Mouse (Mus musculus): ENCODE results near the gene Ctr9.

Gene Ctr9

DNA sequence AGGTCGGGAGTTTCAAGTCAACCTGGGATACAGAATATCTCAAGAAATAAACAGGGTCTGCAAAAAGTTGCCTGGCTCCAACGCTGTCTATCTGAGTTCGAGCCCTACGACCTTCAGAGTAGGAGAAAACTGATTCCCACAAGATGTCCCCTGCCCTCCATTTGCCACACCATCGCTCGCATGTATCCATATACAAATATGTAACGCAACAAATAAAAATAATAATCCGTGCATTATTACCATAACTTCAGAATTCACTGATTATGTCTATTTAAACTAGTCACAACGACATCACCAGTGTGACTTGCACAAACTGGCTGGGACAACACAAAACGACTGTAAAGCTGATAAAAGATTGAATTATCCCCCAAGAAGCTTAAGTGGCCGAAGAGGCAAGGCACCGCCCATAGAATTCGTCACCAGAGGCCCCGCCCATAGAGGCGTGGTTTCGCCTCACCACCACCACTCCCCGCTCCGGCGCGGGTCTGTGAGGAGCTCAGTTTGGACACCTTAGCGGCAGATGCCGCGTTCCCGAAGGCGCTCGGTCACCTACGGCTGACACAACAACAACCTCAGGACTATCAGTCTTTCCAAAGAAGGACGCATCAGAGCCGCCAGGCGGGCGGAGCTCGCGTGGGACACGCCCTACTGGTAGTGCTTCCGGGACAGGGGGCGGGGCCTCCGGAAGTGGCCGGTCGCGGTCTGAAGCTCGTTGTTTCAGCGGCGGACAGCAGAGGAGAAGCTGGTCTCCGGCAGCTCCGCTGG is at the start of gene Ctr9:
TSS of gene Ctr9 (plus strand) at position 671 of the 765 bp plus-strand sequence.
- in situ Hi-C loops (cut with MseI, MboI), result no loop called here

DNA sequence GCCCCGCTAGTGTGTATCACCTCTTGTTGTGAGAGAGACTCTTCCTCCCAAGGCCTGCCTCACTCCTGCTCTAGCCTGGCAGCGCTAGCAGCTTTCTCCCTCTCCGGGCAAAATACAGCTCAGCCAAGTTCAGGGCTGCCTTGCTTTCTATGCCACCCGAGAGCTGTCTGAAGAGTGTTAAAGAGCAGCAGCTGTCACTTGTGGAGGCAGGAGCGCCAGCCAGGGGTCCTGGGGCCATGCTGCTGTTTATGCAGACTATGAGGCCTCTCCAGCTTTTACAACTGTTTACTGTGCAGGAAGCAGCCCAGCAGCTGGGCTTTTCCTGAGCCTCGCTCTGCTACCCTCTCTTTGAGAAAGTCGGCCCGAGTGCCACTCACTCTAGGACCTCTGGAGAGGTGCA is 47.7 kb upstream of the Ctr9 start:
- in situ Hi-C loops (cut with MseI, MboI), result loop anchor here (5.0 kb wide), 1 partner anchor 36 kb away; no protein-coding TSS in a partner anchor

DNA sequence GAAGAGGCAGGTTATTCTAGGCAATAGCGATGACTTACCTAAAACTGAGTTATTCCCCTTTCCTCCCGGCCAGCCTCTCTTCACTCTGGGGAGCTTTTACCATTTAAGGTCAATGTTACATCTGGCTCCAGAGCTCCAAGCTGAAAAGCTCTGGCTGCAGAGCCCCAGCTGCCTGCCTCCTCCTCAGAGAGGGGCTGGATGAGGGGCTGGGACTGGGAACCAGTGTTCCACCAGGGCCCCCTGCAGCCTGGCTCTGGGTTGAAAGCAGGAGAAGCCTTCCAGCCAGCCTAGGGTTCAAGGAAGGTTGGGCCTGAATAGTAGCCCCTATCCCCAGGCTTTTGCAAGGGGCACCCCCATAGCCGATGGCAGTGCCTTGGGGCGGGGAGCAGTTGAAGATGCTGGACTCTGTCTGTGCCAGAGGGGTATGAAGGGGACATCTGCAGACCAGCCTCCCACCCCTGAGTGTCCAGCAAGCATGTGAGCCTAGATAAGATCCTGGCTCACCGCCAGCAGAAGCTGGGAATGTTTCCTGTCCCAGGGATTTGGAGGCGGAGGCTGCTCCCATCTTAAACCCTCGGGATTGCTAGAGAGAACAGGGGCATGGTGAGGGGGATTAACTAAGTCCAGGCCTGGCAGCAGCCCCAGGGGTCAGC is 46.6 kb upstream of the Ctr9 start, which contains the start of gene Mrvi1:
TSS of gene Mrvi1 (minus strand) at position 409 of the 653 bp plus-strand sequence.
- in situ Hi-C loops (cut with MseI, MboI), result loop anchor here (5.0 kb wide), 1 partner anchor 35 kb away; no protein-coding TSS in a partner anchor

DNA sequence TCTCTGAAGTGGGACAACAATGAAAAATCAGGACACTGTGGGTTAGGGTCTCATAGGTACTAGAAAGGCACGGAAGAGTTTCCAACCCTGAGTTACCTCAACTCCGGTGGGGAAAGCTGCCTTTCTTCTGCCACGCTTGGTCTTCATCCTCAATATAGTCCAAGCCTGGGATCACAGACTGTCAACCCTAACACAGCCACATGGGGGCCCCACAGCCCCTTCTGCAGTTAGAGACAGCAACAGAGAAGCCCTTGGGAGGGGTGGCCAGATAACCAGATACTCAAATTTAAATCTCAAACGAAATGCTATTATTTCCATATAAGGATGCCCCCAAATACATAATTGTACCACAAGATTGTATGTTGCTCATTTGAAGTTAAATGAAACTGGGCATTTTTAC is 46.0 kb upstream of the Ctr9 start:
- in situ Hi-C loops (cut with MseI, MboI), result loop anchor here (5.0 kb wide), 1 partner anchor 35 kb away; no protein-coding TSS in a partner anchor

DNA sequence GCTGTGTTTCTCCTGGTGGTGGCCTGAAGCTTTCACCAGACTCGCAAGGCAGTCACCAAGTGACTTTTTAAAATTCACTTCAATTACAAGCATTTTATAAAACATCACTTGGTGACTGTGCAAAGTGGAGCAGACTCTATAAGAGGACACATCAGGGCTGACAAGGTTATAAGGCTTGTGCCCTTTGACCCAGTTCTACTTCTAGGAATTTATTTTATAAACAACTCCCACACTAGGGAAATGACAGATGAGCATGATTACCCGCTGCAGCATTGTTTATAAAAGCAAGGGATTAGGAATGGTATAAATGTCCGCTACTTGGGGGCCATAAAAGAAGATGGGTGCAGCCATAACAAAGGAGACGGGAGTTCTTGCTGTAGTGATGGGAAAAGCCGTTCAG is 45.1 kb upstream of the Ctr9 start:
- in situ Hi-C loops (cut with MseI, MboI), result loop anchor here (5.0 kb wide), 1 partner anchor 34 kb away; no protein-coding TSS in a partner anchor

DNA sequence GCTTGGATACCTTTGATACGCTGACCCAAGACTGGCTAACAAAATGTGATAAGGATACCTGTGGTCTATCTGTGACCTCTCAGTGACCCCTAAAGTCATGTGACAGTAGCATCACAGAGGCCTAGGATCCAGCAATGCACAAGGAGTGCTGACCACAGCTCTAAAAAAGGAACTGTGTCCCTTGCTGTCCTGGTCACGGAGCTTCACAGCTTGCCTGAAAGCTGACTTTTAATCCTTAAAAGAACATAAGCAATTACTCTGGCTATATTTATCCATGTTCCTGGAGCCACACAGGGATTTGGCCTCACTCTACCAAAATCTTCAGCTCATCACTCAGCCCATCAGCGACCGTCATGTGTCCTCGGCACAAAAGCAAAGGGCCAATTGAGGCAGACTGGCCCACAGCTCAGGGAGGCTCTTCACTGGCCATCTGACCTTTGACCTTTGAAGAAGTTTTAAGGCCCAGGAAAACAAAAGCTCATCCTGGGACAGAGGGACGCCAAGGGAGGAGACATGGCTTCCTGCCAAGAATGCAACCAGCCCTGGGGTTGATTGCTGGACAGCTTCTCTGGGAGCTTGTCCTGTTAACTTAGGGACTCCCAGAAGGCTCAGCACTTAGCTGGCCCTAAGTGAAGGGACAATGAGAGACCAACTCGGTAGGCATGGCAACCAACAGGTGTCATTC is 43.0 kb upstream of the Ctr9 start:
- in situ Hi-C loops (cut with MseI, MboI), result no loop called here

DNA sequence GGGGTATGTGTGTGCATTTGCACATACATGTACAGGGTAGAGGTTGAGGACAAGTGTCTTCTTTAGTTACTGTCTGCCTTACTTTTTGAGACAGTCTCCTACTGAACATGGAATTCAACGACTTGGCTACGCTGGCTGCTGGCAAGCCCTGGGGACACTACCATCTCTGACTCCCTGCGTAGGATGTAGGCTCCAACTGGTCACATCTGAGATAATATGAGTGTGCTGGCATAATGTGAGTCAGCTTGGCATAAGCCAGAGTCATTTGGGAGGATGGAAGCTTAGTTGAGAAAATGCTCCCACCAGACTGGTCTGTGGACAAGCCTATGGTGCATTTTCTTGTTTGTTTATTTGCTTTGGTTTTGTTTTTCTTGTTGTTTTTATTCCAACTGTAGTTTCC is 40.7 kb upstream of the Ctr9 start:
- in situ Hi-C loops (cut with MseI, MboI), result no loop called here

DNA sequence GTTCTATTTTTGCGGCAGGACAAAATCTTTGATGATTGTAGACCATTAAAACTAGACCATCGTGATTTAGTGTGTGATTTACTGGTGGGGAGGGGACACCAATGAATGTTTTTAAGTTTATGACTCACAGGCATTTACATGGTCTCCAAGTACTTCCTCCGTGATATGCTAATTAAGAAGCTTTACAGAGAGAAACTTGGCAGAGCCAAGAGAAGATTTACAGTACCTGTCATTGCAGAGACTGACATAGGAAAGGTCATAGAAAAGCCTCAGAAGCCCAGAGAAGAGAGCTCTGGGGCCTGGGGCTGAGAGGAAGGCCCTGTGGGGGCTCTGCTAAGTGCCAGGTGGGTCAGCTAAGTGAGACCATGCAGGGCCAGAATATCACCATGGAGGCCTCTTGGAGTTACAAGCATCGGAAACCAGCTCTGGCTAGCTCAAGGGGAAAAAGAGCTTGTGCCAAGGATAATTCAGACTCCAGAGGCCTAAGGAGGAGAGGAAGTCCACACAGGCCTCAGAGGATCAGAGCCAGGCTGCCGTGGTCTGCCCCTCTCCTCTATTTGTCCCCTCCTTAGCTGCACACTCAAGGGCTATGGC is 39.4 kb upstream of the Ctr9 start:
- in situ Hi-C loops (cut with MseI, MboI), result no loop called here

DNA sequence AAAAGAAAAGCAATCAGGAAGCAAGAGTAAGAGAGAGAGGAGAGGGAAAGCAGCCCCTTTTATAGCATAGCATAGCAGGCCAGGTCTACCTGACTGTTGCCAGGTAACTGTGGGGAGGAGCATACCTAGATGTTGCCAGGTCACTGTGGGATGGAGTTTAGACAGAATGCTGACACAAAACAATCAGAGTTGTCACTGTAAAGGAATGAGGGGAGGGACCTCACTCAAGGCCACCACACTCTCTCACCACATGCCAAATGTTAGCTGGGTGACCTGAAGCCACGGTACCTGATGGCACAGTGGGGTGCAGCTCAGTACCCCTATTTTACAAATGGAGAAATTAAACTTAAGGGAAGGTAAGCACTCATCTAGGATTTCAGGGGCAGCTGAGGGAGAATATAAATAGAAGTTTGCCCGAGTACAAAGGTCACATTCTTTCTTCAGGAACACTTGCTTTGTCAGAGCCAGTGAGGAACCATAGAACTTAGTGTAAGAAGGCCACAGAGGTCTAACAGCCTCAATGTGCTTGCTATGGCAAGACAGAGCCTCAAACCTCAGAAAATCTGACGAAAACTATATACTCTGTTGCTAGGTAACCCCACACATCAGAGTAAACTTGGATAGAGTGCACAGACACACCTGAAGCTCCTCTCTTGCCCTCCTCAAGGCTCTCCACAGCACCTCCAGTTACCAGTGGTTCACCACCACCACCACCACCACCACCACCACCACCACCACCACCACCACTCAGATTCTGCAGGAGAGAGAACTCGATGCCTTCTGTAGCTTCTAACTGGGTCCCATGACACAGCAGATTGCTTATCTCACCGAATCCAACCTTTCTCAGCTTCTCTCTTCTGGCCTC is 38.2 kb upstream of the Ctr9 start:
- in situ Hi-C loops (cut with MseI, MboI), result no loop called here

DNA sequence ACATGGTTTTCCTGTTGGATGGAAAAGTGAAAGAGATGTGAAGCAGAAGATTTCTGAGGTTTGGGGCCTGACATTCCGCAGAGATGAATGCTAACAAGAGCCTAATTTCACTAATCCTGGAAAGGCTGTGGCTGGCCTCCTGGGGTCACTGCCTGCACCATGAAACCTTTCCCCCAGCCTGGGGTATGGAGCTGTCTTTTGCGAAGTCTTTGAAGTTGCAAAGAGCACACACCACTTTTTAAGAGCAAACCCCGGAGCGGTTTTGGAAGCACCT is 37.6 kb upstream of the Ctr9 start:
- in situ Hi-C loops (cut with MseI, MboI), result no loop called here

DNA sequence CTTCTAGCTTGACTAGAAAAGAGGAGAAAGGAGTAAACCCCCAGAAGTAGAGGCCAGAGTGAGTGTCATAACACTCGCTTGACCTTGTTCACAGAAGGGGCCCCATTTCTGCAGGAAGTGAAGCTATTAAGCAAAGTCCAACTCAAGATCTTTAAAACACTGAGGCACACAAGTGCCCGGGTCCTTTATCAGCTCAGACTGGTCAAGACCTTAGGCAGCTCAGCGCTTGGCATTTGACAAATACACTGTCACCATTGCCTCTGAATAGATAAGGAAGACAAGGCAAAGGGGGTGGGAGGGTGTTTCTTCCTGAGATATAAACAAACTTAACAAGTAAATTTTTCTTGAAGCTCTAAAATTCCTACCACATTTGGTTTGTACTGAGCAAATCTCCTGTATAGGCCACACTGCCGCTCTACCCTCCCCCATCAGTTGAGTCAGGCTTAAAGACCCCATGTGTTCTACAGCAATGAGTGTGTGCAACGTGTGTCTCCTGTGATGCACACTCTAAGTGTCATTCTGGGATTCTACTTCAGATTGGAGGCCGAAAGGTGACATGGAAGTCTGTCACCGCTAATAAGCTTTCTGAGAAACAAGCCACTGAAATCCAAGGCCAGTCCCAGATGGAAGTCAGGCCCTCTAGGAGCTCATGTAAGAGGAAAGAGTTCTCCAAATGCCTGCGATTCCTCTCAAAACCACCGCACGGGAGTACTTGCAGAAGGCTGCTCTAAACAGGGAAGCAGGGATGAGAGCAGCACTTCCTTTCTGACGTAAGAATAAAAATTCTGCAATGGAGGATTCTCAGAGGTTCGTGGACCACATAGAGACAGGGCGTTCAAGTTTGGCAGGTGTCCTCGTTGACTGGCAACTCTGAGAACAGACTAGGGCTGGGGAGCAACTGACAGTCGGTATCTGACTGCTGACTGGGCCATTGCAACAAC is 29.6 kb upstream of the Ctr9 start:
- in situ Hi-C loops (cut with MseI, MboI), result no loop called here

DNA sequence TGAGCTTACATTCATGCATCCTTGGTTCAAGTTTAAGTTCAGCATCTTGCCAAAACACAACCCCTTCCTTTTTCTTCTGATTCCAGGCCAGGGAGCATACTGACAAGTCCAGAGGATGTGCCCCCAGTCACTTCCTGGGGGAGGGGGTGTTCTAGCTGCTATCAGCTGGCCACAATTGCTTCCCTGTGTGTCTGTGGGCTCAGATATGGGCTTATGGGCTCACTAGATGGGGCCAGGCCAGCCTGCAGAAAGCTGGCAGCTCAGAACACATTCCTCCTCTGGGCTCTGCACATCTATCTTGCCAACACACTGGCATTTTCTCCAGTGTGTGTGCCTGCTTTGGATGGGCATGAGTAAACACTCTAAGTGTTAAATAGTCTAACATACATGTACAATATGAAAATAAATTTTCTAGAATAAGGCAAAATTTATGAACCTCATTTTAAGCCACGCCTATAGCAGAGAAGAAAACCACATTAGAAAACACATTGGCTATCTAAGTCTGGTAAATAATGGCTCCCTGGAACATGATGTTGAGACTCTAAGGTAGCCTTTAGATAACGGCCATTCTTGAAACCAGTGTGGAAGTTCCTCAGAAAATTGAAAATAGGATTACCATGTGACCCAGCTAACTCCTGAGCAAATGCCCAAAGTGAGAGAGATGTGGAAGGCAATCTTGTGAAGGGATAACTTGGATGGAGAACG is 24.5 kb upstream of the Ctr9 start:
- in situ Hi-C loops (cut with MseI, MboI), result no loop called here

DNA sequence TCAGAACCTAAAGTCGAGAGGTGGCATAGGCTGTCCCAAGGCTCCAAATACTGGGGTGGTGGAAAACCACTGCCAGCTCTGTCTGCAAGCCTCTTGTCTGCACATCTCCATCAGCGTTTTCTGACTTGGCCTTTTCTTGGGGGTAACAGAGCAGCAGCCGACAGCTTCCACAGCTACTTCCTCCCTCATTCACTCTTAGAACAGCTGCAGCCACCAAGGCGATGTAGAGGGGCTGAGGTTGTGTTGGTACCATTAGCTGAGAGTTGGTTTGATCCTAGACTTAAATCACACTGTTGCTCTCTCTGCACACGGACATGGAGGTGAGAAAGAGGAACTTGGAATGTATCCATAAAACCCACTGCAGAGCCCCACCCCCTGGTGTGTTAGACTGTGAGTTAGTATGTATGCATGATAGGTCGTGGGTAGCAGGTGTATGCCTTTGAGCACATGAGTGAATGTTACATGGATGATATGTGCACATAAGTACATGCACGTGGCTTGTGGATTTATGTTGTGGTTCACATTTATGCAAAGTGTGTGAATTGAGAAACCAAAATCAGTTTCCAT is 14.6 kb upstream of the Ctr9 start:
- in situ Hi-C loops (cut with MseI, MboI), result loop anchor here in 1 of 2 experiments (10.0 kb wide), 1 partner anchor 199 kb away; no protein-coding TSS in a partner anchor

DNA sequence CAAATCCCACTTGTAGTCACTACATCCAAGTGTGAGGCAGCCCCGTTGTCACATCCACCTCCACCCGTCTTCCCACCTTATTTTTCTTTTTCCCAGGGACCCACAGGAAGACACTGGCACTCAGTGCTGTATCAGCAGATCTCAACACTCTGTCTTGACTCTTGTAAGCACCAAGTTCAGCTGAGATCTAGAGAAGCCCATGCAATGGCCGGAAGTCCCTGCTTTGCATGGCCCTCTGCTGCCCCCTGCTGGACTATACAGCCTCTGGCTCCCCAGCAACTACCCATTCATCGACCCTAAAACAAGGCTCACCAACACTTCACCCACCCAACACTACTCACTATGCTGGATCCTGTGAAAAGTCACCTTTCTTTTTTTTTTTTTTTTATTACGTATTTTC is 13.9 kb upstream of the Ctr9 start:
- in situ Hi-C loops (cut with MseI, MboI), result loop anchor here (5.0 to 10.0 kb wide), 3 partner anchors 33 to 200 kb away; partner anchors contain the start of gene Mrvi1 (in 2 of the 2)

DNA sequence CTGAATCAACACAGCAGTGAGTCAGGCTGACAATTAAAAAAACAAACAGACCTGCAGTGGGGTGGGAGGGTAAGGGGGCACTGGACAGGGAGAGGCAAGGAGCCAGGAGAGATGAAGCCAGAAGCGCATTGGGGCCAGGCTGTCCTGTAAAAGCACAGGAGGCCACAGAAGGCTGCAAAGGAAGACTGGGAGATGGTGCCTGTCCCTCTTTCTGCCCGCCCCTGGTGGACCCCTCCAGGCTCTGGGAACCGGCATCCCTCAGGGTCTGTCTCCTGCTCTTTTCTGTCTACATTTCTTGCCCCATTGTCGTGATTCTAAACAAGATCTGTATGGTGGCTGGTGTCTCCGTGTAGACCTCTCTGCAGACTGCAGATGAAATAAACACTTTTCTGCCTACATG is 13.0 kb upstream of the Ctr9 start:
- in situ Hi-C loops (cut with MseI, MboI), result loop anchor here (5.0 to 10.0 kb wide), 3 partner anchors 33 to 201 kb away; partner anchors contain the start of gene Mrvi1 (in 2 of the 2)

DNA sequence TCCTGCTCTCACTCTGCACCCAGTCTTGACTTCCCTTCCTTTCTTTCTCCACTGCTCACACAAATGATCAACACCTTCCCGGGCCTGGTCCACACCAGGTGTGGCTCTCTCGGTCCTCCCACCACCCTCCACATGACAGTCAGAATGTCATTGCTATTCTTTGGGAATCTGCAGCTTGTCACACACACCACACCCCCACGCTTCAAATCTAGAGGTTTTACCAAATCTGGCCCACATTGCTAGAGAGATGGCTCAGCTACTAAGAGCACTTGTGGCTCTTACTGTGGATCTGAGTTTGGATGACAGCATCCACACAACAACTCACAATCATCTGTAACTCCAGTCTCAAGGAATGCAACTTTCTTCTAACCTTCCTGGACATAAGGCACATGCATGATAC is 11.8 kb upstream of the Ctr9 start:
- in situ Hi-C loops (cut with MseI, MboI), result loop anchor here (5.0 to 10.0 kb wide), 3 partner anchors 35 to 202 kb away; partner anchors contain the start of gene Mrvi1 (in 2 of the 2)

DNA sequence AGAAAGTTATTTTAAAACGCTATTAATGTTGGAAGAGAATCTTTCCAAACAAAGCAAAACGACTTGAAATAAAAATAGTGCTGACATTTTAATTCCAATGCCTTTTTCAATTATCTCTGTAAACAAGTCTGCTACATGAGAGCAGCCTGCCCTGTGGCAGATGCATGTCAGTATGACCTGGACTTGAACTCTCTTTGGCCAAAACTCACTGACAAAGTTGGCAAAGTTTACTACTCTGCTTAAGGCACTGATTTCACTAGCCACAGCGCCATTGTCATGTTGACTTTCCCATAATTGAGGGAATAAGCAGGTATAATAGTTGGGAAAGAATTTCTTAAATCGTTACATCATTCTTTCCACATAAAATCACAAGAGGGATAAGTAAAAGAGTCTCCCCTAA is 7.9 kb upstream of the Ctr9 start:
- in situ Hi-C loops (cut with MseI, MboI), result no loop called here

DNA sequence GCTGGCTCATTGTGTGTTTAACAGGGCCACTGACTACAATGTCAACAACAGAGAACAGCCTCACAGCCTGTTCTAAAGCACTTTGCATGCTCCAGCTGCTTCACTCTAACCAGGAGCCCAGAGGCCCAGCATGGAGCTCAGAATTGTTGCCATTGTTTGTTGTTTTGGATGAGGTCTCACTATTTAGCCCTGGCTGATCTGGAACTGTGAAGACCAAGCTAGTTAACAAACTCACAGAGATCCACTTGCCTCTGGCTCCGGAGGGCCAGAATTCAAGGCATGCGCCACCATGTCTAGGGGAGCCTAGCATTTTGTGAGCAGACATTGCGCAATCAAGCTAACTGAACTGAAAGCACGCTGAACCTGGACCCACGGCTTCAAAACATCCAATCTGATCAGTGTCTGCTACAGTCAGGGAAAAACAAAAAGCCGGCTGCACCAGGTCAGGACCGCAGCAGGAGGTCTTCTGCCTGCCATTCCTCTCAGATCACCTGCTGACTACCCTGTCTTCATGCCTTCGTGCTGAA is 4.6 kb upstream of the Ctr9 start:
- in situ Hi-C loops (cut with MseI, MboI), result no loop called here

DNA sequence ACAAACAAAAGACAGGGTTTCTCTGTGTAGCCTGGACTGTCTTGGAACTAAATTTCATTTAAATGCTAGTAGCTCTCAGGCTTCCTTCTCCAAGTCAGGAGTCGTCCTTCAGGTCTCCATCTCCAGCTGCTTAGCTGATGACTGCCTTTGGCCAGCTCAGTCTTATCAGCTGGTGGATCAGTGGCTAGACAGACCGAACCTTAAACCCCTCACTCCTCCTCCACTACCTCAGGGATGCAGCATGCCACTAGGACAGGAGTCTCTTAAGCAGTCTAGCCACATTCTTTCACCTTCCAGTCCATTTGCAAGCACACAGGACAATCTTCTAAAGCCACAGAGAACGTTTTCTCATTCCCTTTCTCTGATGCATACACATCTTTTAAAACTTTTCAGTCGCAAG is 3.8 kb upstream of the Ctr9 start:
- in situ Hi-C loops (cut with MseI, MboI), result no loop called here
